8 mouse cellular contexts compared by ENCODE assay signal in genomic region chr11:22629991-22630390, GRCm38 (mm10).
DNase-seq lines count a peak whose midpoint lies in the region; ATAC-seq and TF ChIP-seq lines count a peak whose summit lies in the region.

No protein-coding gene starts in this region.

- H3K27me3 ChIP-seq in hindbrain, embryonic 10.5 days (ENCODE audit: insufficient read depth, poor library complexity, severe bottlenecking), result no peaks in the 10 kb centered on the region
- no peaks in the 10 kb centered on the region for H3K27me3 ChIP-seq in hindbrain, embryonic 11.5 days (ENCODE audit: control insufficient read depth, insufficient read depth, low read length)
- H3K27me3 ChIP-seq in heart, embryonic 13.5 days (replicated peaks), result no peaks in the 10 kb centered on the region
- H3K27me3 ChIP-seq in limb, embryonic 14.5 days (ENCODE audit: control insufficient read depth, insufficient read depth, low read length), result no peaks in the 10 kb centered on the region
- H3K27me3 ChIP-seq in neural tube, embryonic 15.5 days (replicated peaks), result no peaks in the 10 kb centered on the region

- ATAC-seq in hindbrain, embryonic 11.5 days (ENCODE audit: low FRiP score), result no peak
- ATAC-seq in heart, embryonic 13.5 days (ENCODE audit: extremely low read depth, insufficient number of reproducible peaks, low FRiP score, low TSS enrichment), result no peak
- ATAC-seq in limb, embryonic 14.5 days (ENCODE audit: low FRiP score, low read depth), result peak; percentile 3; the same call in 1 of the 2 replicates
- ATAC-seq in neural tube, embryonic 15.5 days (ENCODE audit: low FRiP score), result no peak

- H3K4me1 ChIP-seq in hindbrain, embryonic 10.5 days (replicated peaks), result peaks cover 24% of the 10 kb centered on the region; the same call in 1 of the 2 replicates
- H3K4me1 ChIP-seq in hindbrain, embryonic 11.5 days (replicated peaks; ENCODE audit: control insufficient read depth, insufficient read depth, low read length), result no peaks in the 10 kb centered on the region; the same call in 1 of the 2 replicates
- peaks cover 34% of the 10 kb centered on the region for H3K4me1 ChIP-seq in heart, embryonic 13.5 days
- H3K4me1 ChIP-seq in limb, embryonic 14.5 days (ENCODE audit: control insufficient read depth, insufficient read depth, low read length), result 0 out of 2 replicates have a peak, but pooled peaks cover 3% of the 10 kb centered on the region
- H3K4me1 ChIP-seq in neural tube, embryonic 15.5 days, result peaks cover 4% of the 10 kb centered on the region

- H3K27ac ChIP-seq in hindbrain, embryonic 10.5 days, result peak overlapping the region; percentile 36
- H3K27ac ChIP-seq in hindbrain, embryonic 11.5 days (ENCODE audit: low read depth, low read length), result no peak overlapping the region
- H3K27ac ChIP-seq in heart, embryonic 13.5 days (replicated peaks), result peak overlapping the region; percentile 77
- H3K27ac ChIP-seq in limb, embryonic 14.5 days (replicated peaks; ENCODE audit: low read depth, low read length), result peak overlapping the region; percentile 63; the same call in 1 of the 2 replicates
- H3K27ac ChIP-seq in neural tube, embryonic 15.5 days (replicated peaks), result no peak overlapping the region

- no peak for TF ChIP-seq POLR2A in limb, embryonic 14.5 days (IDR thresholded peaks at IDR 0.05; ENCODE audit: borderline replicate concordance, extremely low read depth, insufficient read depth, insufficient read length)

- H3K4me3 ChIP-seq in hindbrain, embryonic 10.5 days, result peak overlapping the region; percentile 25; the same call in 1 of the 2 replicates
- H3K4me3 ChIP-seq in hindbrain, embryonic 11.5 days (ENCODE audit: low read depth, low read length), result no peak overlapping the region
- H3K4me3 ChIP-seq in heart, embryonic 13.5 days, result peak overlapping the region; percentile 45
- peak overlapping the region; percentile 27 for H3K4me3 ChIP-seq in limb, embryonic 14.5 days (replicated peaks; ENCODE audit: low read length)
- H3K4me3 ChIP-seq in neural tube, embryonic 15.5 days (replicated peaks), result no peak overlapping the region

- no peaks in the 10 kb centered on the region for H3K9me3 ChIP-seq in hindbrain, embryonic 10.5 days
- no peaks in the 10 kb centered on the region for H3K9me3 ChIP-seq in hindbrain, embryonic 11.5 days (ENCODE audit: control insufficient read depth, low read length)
- H3K9me3 ChIP-seq in heart, embryonic 13.5 days, result no peaks in the 10 kb centered on the region
- no peaks in the 10 kb centered on the region for H3K9me3 ChIP-seq in limb, embryonic 14.5 days (ENCODE audit: control insufficient read depth, low read length)
- no peaks in the 10 kb centered on the region for H3K9me3 ChIP-seq in neural tube, embryonic 15.5 days (replicated peaks)

- H3K4me2 ChIP-seq in hindbrain, embryonic 11.5 days (replicated peaks; ENCODE audit: low read depth, low read length), result no peak overlapping the region
- peak overlapping the region; percentile 68 for H3K4me2 ChIP-seq in heart, embryonic 13.5 days
- H3K4me2 ChIP-seq in limb, embryonic 14.5 days (replicated peaks; ENCODE audit: low read depth, low read length, severe bottlenecking), result peak overlapping the region; percentile 43
- peak overlapping the region; percentile 42; the same call in 1 of the 2 replicates for H3K4me2 ChIP-seq in neural tube, embryonic 15.5 days

- no peaks in the 10 kb centered on the region for H3K36me3 ChIP-seq in hindbrain, embryonic 10.5 days
- H3K36me3 ChIP-seq in hindbrain, embryonic 11.5 days (ENCODE audit: control insufficient read depth, insufficient read depth, low read length), result no peaks in the 10 kb centered on the region
- H3K36me3 ChIP-seq in heart, embryonic 13.5 days, result no peaks in the 10 kb centered on the region
- no peaks in the 10 kb centered on the region for H3K36me3 ChIP-seq in limb, embryonic 14.5 days (ENCODE audit: control insufficient read depth, insufficient read depth, low read length)
- no peaks in the 10 kb centered on the region for H3K36me3 ChIP-seq in neural tube, embryonic 15.5 days

- WGBS in hindbrain, embryonic 10.5 days, result 80% methylated on average over 4 of the region's 4 CpGs
- 79% methylated on average over 4 of the region's 4 CpGs for WGBS in hindbrain, embryonic 11.5 days
- WGBS in heart, embryonic 13.5 days, result 40% methylated on average over 4 of the region's 4 CpGs
- 46% methylated on average over 4 of the region's 4 CpGs for WGBS in limb, embryonic 14.5 days
- 76% methylated on average over 4 of the region's 4 CpGs for WGBS in neural tube, embryonic 15.5 days

- no peak overlapping the region for H3K9ac ChIP-seq in hindbrain, embryonic 11.5 days (ENCODE audit: low read depth, low read length)
- peak overlapping the region; percentile 69 for H3K9ac ChIP-seq in heart, embryonic 13.5 days
- peak overlapping the region; percentile 53 for H3K9ac ChIP-seq in limb, embryonic 14.5 days (ENCODE audit: low read depth, low read length, severe bottlenecking)
- H3K9ac ChIP-seq in neural tube, embryonic 15.5 days (replicated peaks), result no peak overlapping the region

- no peak for DNase-seq in hindbrain, embryonic 10.5 days (ENCODE audit: low spot score)
- no peak for DNase-seq in hindbrain, embryonic 11.5 days (ENCODE audit: low spot score)
- no peak for DNase-seq in limb, embryonic 14.5 days (ENCODE audit: low spot score)
- no peak for DNase-seq in adrenal gland, adult 18-20 months (ENCODE audit: low spot score in 2 of 2)
- DNase-seq in B cell, adult 2 months, result no peak
- no peak for DNase-seq in ovary, adult 18-20 months (ENCODE audit: low spot score)

Comparison
In these comparisons a context has a peak if more than half of its experiments do, and no peak if none do; other contexts are left out.
1. H3K27ac ChIP-seq: peak in hindbrain, embryonic 10.5 days (single experiment), heart, embryonic 13.5 days (single experiment) and limb, embryonic 14.5 days (single experiment); none in hindbrain, embryonic 11.5 days (single experiment) and neural tube, embryonic 15.5 days (single experiment).
2. H3K4me3 ChIP-seq: peak in hindbrain, embryonic 10.5 days (single experiment), heart, embryonic 13.5 days (single experiment) and limb, embryonic 14.5 days (single experiment); none in hindbrain, embryonic 11.5 days (single experiment) and neural tube, embryonic 15.5 days (single experiment).
3. H3K9ac ChIP-seq: peak in heart, embryonic 13.5 days (single experiment) and limb, embryonic 14.5 days (single experiment); none in hindbrain, embryonic 11.5 days (single experiment) and neural tube, embryonic 15.5 days (single experiment).